Mouse (Mus musculus) left cerebral cortex, postnatal 36 days (tissue): ENCODE data around the gene Fau. TPM values are rescaled to one million over a fixed set of nuclear protein-coding genes. Genes with fewer than 3 reads are reported as not detected.

ENCODE experiments used
- DNase-seq, 2 experiments: peaks; one replicate each; pipeline ENCODE4 v3.0.0; 2021 to 2022; ENCODE audit warnings: low spot score in 2 of 2, mixed read lengths in 1 of 2
- intact Hi-C: fragments of 180-260 bp; cut with DNase I; formaldehyde crosslinking; loops from one replicate; pipeline ENCODE4 v1.15.1; 2025
- total RNA-seq, 2 experiments: library from RNA; stranded (reverse); gene quantifications; 2 replicates each; pipeline ENCODE4 v1.2.3; 2021

The Fau gene
- total RNA-seq, 2 experiments from 2014 or later: 637 to 694 TPM

- intact Hi-C loops: loop anchor here (5.0 kb wide), 1 partner anchor 269 kb away; no protein-coding TSS in a partner anchor
- DNase-seq: peak; percentile 82 to 84
Measured at GRCm38 (mm10) chr19:6067724-6068415, 10.2 kb downstream of the Fau start, which contains the start of gene Tm7sf2. Gene Tm7sf2 (minus strand): TSS chr19:6068373.

GRCm38 (mm10) chr19:6068951-6069350 is 11.3 kb downstream of the Fau start:
- DNase-seq: no peak
- intact Hi-C loops: loop anchor here (5.0 kb wide), 1 partner anchor 268 kb away; no protein-coding TSS in a partner anchor

- DNase-seq: no peak
- intact Hi-C loops: loop anchor here (5.0 kb wide), 1 partner anchor 267 kb away; no protein-coding TSS in a partner anchor
Measured at GRCm38 (mm10) chr19:6069851-6070250, 12.2 kb downstream of the Fau start.

- DNase-seq: no peak
- intact Hi-C loops: no loop called here
Measured at GRCm38 (mm10) chr19:6070571-6071250, 13.1 kb downstream of the Fau start.

GRCm38 (mm10) chr19:6071261-6071660 is 13.6 kb downstream of the Fau start:
- no peak for DNase-seq
- intact Hi-C loops: no loop called here

GRCm38 (mm10) chr19:6073889-6074288 is 16.2 kb downstream of the Fau start:
- intact Hi-C loops: no loop called here

GRCm38 (mm10) chr19:6076564-6077393 is 19.1 kb downstream of the Fau start, which contains the start of gene Vps51:
Gene Vps51 (minus strand): TSS chr19:6077231.
- peak; percentile 87 to 89 for DNase-seq
- intact Hi-C loops: loop anchor here (5.0 kb wide), 1 partner anchor 41 kb away; the partner anchor contains the start of gene Sac3d1

More at GRCm38 (mm10) chr19:6073889-6074288, 16.2 kb downstream of the Fau start:
- no peak for DNase-seq

GRCm38 (mm10) chr19:6079983-6080480 is 22.4 kb downstream of the Fau start, which contains the start of gene Tmem262:
Gene Tmem262 (plus strand): TSS chr19:6080033.
- DNase-seq: no peak

GRCm38 (mm10) chr19:6082156-6082555 is 24.5 kb downstream of the Fau start, which contains the start of gene Gm28374:
Gene Gm28374 (minus strand): TSS chr19:6082256.
- no peak for DNase-seq
- intact Hi-C loops: no loop called here

More at GRCm38 (mm10) chr19:6079983-6080480, 22.4 kb downstream of the Fau start, which contains the start of gene Tmem262:
- intact Hi-C loops: loop anchor here (5.0 kb wide), 1 partner anchor 37 kb away; the partner anchor contains the start of gene Sac3d1

- intact Hi-C loops: loop anchor here (1.0 to 2.0 kb wide), 2 partner anchors 28 to 38 kb away; partner anchors contain the start of genes Fau, Mrpl49 and Syvn1
- peak; percentile 95 to 97 for DNase-seq
Measured at GRCm38 (mm10) chr19:6084478-6085248, 27.0 kb downstream of the Fau start, which contains the start of the genes Zfpl1 and Cdca5. Gene Zfpl1 (minus strand): TSS chr19:6084956. Gene Cdca5 (plus strand): TSS chr19:6084983.

- DNase-seq: no peak
- intact Hi-C loops: loop anchor here (2.0 kb wide), 1 partner anchor 29 kb away; the partner anchor contains the start of genes Fau and Mrpl49
Measured at GRCm38 (mm10) chr19:6085417-6085879, 27.8 kb downstream of the Fau start.

- intact Hi-C loops: no loop called here
- no peak for DNase-seq
Measured at GRCm38 (mm10) chr19:6088841-6089240, 31.2 kb downstream of the Fau start.

- intact Hi-C loops: no loop called here
- no peak for DNase-seq
Measured at GRCm38 (mm10) chr19:6094119-6094518, 36.5 kb downstream of the Fau start, which contains the start of gene AC131692.1. Gene AC131692.1 (plus strand): TSS chr19:6094419.

GRCm38 (mm10) chr19:6097847-6098246 is 40.2 kb downstream of the Fau start:
- no peak for DNase-seq
- intact Hi-C loops: no loop called here

- DNase-seq: no peak
- intact Hi-C loops: no loop called here
Measured at GRCm38 (mm10) chr19:6101186-6101585, 43.5 kb downstream of the Fau start.

GRCm38 (mm10) chr19:6102169-6102853 is 44.7 kb downstream of the Fau start:
- intact Hi-C loops: no loop called here
- no peak for DNase-seq

- intact Hi-C loops: no loop called here
Measured at GRCm38 (mm10) chr19:6104476-6104875, 46.8 kb downstream of the Fau start.

More at GRCm38 (mm10) chr19:6104476-6104875, 46.8 kb downstream of the Fau start:
- no peak for DNase-seq
